Mouse (Mus musculus): Measurements from ENCODE around the gene P2ry12. TPM values are rescaled to one million over a fixed set of nuclear protein-coding genes. Genes with fewer than 3 reads are reported as not detected.

P2ry12 gene
- not detected for polyA plus RNA-seq (2021)

DNA sequence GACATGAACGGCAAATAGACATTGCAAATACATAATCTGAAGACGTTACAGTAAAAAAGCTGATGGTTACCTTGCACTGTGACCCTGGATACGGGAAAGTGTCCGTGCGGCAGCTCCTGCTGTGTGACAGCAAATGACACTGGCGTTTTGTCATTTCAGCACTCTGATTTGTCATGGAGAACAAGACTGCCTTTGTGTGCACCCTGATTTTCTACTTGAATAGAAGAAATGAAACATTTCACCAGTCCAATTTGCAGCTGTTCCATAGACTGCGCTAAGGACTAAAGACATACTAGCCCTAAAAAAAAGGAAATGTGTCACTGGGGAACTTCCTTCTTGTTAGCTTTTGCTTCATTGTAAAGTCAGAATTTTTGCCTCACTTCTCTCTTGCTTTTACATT, at the start of gene P2ry12:
P2ry12 (minus strand) TSS at position 168 of the 400 bp plus-strand sequence.
- DNase-seq (ENCODE audit: low read depth, low spot score) = no peak
- ATAC-seq = no peak
- H3K27me3 ChIP-seq = no peaks in the 10 kb centered on the region
- POLR2A ChIA-PET = interaction anchor here (0.7 to 1.1 kb wide), 2 partner anchors 8 to 55 kb away, joined by 3 to 4 read pairs; no protein-coding TSS in a partner anchor
- in situ Hi-C loops (cut with MboI; ENCODE audit: low pct_unique_long_range_greater_than_20kb) = no loop called here
- CTCF ChIA-PET = interaction anchor here (1.0 to 2.0 kb wide), 7 partner anchors 8 to 142 kb away, joined by 3 to 4 read pairs (median 4); no protein-coding TSS in a partner anchor
- no peak for TF ChIP-seq CTCF (IDR thresholded peaks at IDR 0.05)

DNA sequence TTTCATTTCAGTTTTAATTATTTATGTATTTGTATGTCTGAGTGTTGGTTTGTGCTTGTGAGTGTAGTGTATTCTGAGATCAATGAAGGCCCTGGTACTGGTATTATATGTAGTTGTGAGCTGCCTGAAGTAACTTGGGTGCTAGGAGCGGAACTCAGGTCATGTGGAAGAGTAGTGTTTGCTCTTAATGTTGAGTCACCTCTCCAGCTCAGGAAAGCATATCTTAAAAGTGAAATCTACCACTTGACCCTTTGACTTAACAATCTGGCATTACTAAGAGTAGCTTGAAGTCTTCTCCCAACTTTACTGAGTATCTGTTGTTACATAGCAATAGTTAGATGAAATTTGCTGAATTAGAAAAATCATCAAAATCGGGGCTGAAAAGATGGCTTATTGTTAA, 42.8 kb upstream of the P2ry12 start:
- POLR2A ChIA-PET = no interaction called here
- DNase-seq (ENCODE audit: low read depth, low spot score) (no peak), ATAC-seq (no peak)
- CTCF ChIA-PET = interaction anchor here (1.1 kb wide), 1 partner anchor 9 kb away, joined by 3 read pairs; no protein-coding TSS in a partner anchor
- in situ Hi-C loops (cut with MboI; ENCODE audit: low pct_unique_long_range_greater_than_20kb) = no loop called here
- TF ChIP-seq CTCF (IDR thresholded peaks at IDR 0.05) = no peak
- no peaks in the 10 kb centered on the region for H3K27me3 ChIP-seq

DNA sequence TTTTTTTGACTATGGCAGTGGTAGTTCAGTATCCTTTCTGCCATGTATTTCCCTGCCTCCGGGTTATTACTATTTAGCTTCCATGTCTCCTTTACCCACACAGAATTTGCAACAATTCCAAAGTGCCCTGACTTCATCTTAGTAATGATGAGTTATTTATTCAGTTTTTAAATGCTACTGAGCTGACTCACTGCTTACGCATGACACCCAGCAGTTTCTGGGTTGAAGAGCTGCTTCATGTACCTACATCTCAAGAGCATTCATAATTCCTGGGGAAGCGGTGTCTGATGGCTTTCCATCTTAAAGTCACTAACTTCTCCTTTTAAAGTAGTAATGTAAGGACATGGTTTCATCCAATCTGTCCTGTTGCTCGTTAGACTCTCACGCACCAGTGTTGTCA, 42.3 kb upstream of the P2ry12 start:
- DNase-seq (ENCODE audit: low read depth, low spot score) (no peak), ATAC-seq (no peak)
- in situ Hi-C loops (cut with MboI; ENCODE audit: low pct_unique_long_range_greater_than_20kb) = no loop called here
- no peaks in the 10 kb centered on the region for H3K27me3 ChIP-seq
- CTCF ChIA-PET = interaction anchor here (1.1 to 1.6 kb wide), 2 partner anchors 8 to 129 kb away, joined by 3 read pairs; no protein-coding TSS in a partner anchor
- no peak for TF ChIP-seq CTCF (IDR thresholded peaks at IDR 0.05)
- POLR2A ChIA-PET = no interaction called here

DNA sequence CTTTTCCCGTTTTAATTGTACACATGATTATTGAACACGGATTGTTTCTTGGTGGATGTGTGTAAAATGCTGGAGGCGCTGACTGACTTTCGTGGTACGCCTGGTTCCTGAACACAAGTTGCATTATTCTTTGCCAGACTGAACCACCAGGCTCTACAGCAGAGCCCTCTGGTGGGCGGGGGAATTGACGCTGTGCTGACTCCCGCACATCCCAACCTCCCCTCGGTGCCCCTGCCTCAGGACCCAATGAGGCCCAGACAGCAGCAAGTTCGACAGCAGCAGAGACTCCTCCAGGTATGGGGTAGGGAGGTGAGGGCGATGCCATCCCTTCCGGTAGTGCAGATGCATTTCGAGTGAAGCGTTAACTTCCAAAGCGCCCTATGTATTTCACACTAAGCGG, 35.0 kb upstream of the P2ry12 start:
- in situ Hi-C loops (cut with MboI; ENCODE audit: low pct_unique_long_range_greater_than_20kb) = loop anchor here (25.0 kb wide), 1 partner anchor 1215 kb away; no protein-coding TSS in a partner anchor
- no peak for TF ChIP-seq CTCF (IDR thresholded peaks at IDR 0.05)
- no peaks in the 10 kb centered on the region for H3K27me3 ChIP-seq
- ChIA-PET CTCF (interaction anchor here (1.4 kb wide), 1 partner anchor 28 kb away, joined by 3 read pairs; no protein-coding TSS in a partner anchor), POLR2A (no interaction called here)
- no peak for DNase-seq (ENCODE audit: low read depth, low spot score)
- ATAC-seq = no peak

DNA sequence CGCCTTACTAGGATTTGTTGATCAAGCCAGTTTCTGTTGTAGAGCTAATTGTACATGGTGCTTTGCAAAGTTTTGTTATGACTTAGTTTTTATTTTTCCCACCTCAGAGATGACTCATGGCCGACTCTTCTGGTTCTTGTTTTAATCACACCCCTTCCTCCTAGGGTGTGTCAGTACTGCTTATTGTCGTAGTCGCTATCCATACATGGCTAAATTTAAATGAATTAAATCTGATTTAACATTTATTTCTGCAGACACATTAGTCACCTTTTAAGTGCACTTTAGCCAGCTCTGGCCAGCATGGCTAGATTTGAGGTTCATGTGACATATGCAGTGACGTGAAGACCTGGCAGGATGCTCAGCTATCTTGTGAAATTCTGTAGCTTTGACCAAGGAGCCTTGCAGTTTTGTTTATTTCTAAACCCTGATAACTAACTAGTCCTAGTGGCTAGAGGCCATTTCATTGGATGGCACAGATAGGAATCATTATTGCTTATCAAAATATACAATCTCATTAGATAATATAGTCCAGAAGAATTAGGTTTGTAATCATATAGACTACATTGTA, 34.0 kb upstream of the P2ry12 start:
- CTCF ChIA-PET = interaction anchor here (1.0 to 1.4 kb wide), 8 partner anchors 8 to 184 kb away, joined by 3 to 5 read pairs (median 3); no protein-coding TSS in a partner anchor
- ATAC-seq (peak; percentile 84), DNase-seq (ENCODE audit: low read depth, low spot score) (no peak)
- no peak for TF ChIP-seq CTCF (IDR thresholded peaks at IDR 0.05)
- in situ Hi-C loops (cut with MboI; ENCODE audit: low pct_unique_long_range_greater_than_20kb) = loop anchor here (25.0 kb wide), 1 partner anchor 1216 kb away; no protein-coding TSS in a partner anchor
- POLR2A ChIA-PET = interaction anchor here (0.7 kb wide), 3 partner anchors 15 to 1059 kb away, joined by 3 read pairs; no protein-coding TSS in a partner anchor
- no peaks in the 10 kb centered on the region for H3K27me3 ChIP-seq

DNA sequence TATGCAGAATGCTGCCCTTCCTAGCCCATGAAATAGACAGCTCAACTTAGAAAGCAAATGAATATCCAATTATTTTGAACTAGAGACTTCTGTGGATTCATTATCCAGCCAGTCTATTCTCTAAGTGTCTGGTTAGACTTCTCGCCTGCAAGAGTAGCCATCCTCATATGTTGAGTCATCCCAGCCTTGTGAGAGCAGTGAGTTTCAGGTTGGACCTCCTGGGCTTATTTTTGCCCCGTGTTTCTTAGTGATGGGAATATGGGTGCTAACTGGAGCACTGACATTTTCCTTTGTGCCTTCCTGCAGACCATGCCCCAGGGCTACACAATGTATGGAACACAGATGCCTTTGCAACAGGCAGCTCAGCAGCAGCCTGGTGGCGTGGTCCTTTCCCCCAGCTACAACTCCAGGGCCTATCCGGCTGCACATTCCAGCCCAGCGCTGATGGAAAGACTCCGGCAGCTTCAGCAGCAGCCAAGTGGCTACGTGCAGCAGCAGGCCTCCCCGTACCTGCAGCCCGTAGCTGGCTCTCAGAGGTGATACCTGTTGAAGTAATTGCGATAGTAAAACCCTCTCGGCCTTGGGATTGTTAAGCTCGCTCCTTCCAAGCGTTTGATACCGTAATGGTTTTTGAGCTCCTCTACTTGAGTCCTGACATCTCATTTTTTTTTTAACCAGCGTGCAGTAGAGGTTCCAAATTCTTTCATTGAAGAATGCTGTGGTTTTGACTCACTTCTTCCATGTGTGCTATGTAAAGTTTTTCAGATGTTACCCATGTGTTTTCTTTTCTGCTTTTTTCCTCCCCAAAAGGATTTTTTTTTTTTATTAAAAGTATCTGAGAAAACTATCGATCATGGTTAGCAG, 33.3 kb upstream of the P2ry12 start:
- CTCF ChIA-PET = interaction anchor here (1.0 to 1.4 kb wide), 8 partner anchors 9 to 183 kb away, joined by 3 to 5 read pairs (median 3); no protein-coding TSS in a partner anchor
- TF ChIP-seq CTCF (IDR thresholded peaks at IDR 0.05) = no peak
- no peaks in the 10 kb centered on the region for H3K27me3 ChIP-seq
- no peak for DNase-seq (ENCODE audit: low read depth, low spot score)
- in situ Hi-C loops (cut with MboI; ENCODE audit: low pct_unique_long_range_greater_than_20kb) = loop anchor here (25.0 kb wide), 1 partner anchor 1216 kb away; no protein-coding TSS in a partner anchor
- peak; percentile 94 for ATAC-seq
- POLR2A ChIA-PET = interaction anchor here (0.7 kb wide), 2 partner anchors 16 to 1060 kb away, joined by 3 read pairs; no protein-coding TSS in a partner anchor

DNA sequence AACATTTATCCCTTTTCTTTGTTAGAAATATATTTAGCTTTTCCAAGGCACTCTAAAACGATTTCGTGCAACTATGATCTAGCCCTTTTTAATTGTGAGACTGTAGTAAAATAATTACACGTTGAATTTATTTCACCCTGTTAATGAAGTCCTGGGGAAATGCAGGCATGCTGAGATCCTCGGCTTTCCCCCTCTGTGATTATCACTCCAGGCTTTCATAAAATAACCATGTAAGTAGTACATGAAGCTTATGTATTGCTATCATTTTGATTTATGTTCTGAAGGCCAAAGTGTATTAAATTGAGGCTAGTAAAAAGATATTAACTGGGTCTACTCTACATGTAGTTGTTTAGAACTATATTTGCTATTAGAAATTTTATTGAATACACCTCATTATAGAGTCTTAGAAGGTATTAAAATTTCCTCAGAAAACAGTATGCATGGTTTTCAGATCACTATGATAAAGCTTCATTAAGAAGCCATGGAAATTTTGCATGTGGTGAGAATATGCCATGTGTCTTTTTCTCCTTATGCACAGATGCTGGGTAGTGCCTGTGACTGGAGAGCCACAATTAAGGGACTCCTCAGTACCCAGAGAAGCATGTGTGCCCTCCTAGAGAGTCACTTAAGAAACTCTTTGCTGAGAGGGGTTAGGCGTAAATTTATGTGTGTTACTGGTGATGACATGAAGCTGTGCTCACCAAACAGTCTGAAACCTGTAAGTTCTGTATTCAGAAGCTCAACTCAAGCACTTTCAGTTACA, 30.9 kb upstream of the P2ry12 start:
- no peak for TF ChIP-seq CTCF (IDR thresholded peaks at IDR 0.05)
- in situ Hi-C loops (cut with MboI; ENCODE audit: low pct_unique_long_range_greater_than_20kb) = loop anchor here (25.0 kb wide), 1 partner anchor 1219 kb away; no protein-coding TSS in a partner anchor
- ATAC-seq = no peak
- no peaks in the 10 kb centered on the region for H3K27me3 ChIP-seq
- ChIA-PET CTCF (interaction anchor here (1.2 to 3.3 kb wide), 3 partner anchors 16 to 23 kb away, joined by 3 to 21 read pairs (median 3); no protein-coding TSS in a partner anchor), POLR2A (no interaction called here)
- no peak for DNase-seq (ENCODE audit: low read depth, low spot score)

DNA sequence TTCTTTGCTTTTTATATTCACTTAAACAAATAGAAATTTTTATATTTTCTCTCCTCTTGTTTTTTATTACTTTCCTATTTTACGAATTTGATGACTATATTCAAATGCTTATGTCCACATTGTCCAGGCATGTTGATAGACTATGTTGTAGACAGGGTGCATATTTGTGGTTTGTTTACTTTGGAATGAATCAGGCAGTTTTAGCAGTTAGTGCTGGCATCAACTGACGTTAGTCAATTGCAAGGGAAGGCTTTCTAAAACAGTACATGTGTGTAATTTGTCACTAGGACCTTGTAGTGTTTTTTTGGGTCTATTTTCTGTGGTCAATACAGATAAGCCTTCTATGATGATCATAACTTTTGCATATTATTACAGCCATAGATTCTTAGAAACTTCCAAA, 27.9 kb upstream of the P2ry12 start:
- CTCF ChIA-PET = interaction anchor here (1.0 to 3.2 kb wide), 2 partner anchors 13 to 20 kb away, joined by 3 to 18 read pairs; no protein-coding TSS in a partner anchor
- ATAC-seq = peak; percentile 98
- POLR2A ChIA-PET = no interaction called here
- no peak for DNase-seq (ENCODE audit: low read depth, low spot score)
- no peaks in the 10 kb centered on the region for H3K27me3 ChIP-seq
- no peak for TF ChIP-seq CTCF (IDR thresholded peaks at IDR 0.05)
- in situ Hi-C loops (cut with MboI; ENCODE audit: low pct_unique_long_range_greater_than_20kb) = loop anchor here (25.0 kb wide), 1 partner anchor 1222 kb away; no protein-coding TSS in a partner anchor

DNA sequence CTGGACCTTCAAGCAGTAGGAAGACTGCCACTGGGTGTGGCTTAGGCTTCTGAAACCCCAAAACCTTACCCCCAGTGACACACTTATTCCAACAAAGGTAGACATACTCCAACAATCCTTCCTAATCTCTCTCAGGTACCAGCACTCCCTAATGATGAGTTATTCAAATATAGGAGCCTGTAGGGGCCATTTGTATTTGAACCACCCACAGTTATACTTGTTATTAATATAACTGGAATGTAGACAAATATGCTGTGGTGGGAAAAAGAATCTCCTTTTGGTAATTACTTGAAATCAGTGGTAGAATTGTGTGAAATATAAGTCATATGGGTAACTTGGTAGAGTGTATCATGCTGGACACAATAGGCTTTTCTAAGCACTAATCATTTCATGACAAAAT, 15.9 kb upstream of the P2ry12 start:
- no peak for TF ChIP-seq CTCF (IDR thresholded peaks at IDR 0.05)
- no peaks in the 10 kb centered on the region for H3K27me3 ChIP-seq
- ChIA-PET POLR2A (no interaction called here), CTCF (interaction anchor here (1.1 to 4.8 kb wide), 9 partner anchors 10 to 97 kb away, joined by 3 to 21 read pairs (median 5); partner anchors contain the start of gene P2ry12)
- in situ Hi-C loops (cut with MboI; ENCODE audit: low pct_unique_long_range_greater_than_20kb) = loop anchor here (25.0 kb wide), 1 partner anchor 1234 kb away; no protein-coding TSS in a partner anchor
- ATAC-seq (peak; percentile 62), DNase-seq (ENCODE audit: low read depth, low spot score) (peak; percentile 33)

All from Patski (cell line).